Mouse (Mus musculus): ENCODE measurements at regions not wholly inside any gene's neighbourhood (a gene's known extent, or its start where the extent isn't known, plus 50 kb on each side); places are given as distances from the start of the nearest gene placed in this dataset.

DNA sequence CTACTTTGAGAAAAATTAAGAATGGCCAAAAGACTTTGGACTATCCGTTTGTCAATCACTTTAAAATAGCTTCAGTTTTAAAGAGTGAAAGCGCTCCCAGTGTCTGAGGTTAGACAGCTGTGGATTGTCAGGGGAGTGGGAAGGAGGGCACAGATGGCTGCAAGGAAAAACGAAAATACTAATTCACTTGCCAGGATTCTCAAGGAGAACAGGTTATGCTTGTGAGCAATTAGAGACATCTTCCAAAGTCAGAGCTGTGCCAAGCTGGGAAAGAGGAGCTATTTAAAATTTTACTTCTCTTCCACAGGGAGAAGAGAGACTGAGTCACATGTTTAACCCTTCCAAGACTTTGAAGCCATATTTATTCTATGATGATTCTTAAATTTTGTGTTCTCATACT is 979.5 kb upstream of the Gm7489 start:
- no peak for TF ChIP-seq CTCF (IDR thresholded peaks at IDR 0.05; ENCODE audit: extremely low read depth, insufficient read length, insufficient replicate concordance, low read depth, low read length)
- TF ChIP-seq POLR2A (IDR thresholded peaks at IDR 0.05; ENCODE audit: low read depth, low read length), result no peak

Data from small intestine, adult 2 months (tissue).